Mouse (Mus musculus) heart, adult 2 months (tissue): ENCODE data around the gene D630003M21Rik.

Experiments
- CTCF ChIP-seq: fragments of 200-600 bp; IDR thresholded peaks from 2 replicates; pipeline ENCODE4 v1.8.1; 2022; ENCODE audit warnings: antibody characterized with exemption, mild to moderate bottlenecking, moderate library complexity
- POLR2A ChIP-seq: fragments of 200-500 bp; IDR thresholded peaks from 2 replicates; pipeline ENCODE4 v1.6.1; 2011; ENCODE audit warnings: mild to moderate bottlenecking, low read depth, low read length, control low read depth; ENCODE audit not compliant: insufficient read depth

GRCm38 (mm10) chr2:158133050-158133449 lies 96.0 kb downstream of the D630003M21Rik start:
- no peak for TF ChIP-seq CTCF
- TF ChIP-seq POLR2A = no peak
